Mouse (Mus musculus) spleen, adult 2 months (tissue): Measurements from ENCODE around the gene Mfap4.

ENCODE experiments used
- CTCF ChIP-seq: fragments of 200-500 bp; IDR thresholded peaks from 2 replicates; pipeline ENCODE4 v1.5.1; 2011; ENCODE audit warnings: mild to moderate bottlenecking, inconsistent platforms; ENCODE audit not compliant: insufficient read depth, insufficient read length, insufficient replicate concordance; ENCODE audit errors: extremely low read depth
- POLR2A ChIP-seq: fragments of 200-500 bp; IDR thresholded peaks from 2 replicates; pipeline ENCODE4 v1.6.1; 2011; ENCODE audit warnings: low read depth, low read length, inconsistent platforms

DNA sequence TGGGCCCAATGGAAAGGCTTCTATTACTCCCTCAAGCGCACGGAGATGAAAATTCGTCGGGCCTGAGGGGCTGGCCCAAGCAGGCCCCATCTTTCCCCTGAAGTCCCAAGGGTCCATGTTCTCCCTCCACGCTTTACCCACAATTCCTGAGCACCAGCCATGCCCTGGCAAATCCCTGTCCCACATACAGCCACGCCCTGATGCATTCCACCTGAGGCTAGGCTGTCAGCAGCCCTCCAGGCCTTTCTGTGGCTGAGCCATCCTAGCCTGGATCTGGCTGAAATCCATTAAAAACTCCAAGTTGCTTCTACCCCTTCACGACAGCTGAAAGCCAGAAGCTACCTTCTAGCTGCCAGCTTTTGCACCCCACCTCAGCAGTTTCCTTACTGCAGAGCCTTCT lies 2.7 kb downstream of the Mfap4 start:
- TF ChIP-seq CTCF (no peak), POLR2A (no peak)
